Mouse (Mus musculus) embryonic facial prominence, embryonic 13.5 days (tissue): Measurements from ENCODE around the gene Dbn1. TPM values are rescaled to one million over a fixed set of nuclear protein-coding genes. Genes with fewer than 3 reads are reported as not detected.
A peak's percentile ranks its signal among the peaks of the same experiment; 100 is the strongest.

Experiments used
- ATAC-seq: fragments of 200-750 bp; cut with Nextera tagmentation; 2 replicates; pipeline ENCODE4 v1.8.0; 2017; ENCODE audit warnings: low read depth; ENCODE audit not compliant: insufficient number of reproducible peaks, insufficient read depth, low FRiP score, low TSS enrichment
- H3K27ac ChIP-seq: fragments of 300-500 bp; sonication (generic); 2 replicates; pipeline ENCODE4 v1.5.1; 2015; ENCODE audit warnings: moderate library complexity, mild to moderate bottlenecking, inconsistent platforms
- H3K27me3 ChIP-seq: fragments of 300-500 bp; sonication (generic); 2 replicates; pipeline ENCODE4 v1.6.1; 2015; ENCODE audit warnings: mild to moderate bottlenecking, inconsistent platforms
- H3K36me3 ChIP-seq: fragments of 300-500 bp; sonication (generic); 2 replicates; pipeline ENCODE4 v1.6.1; 2015; ENCODE audit warnings: mild to moderate bottlenecking, inconsistent platforms
- H3K4me1 ChIP-seq: fragments of 300-500 bp; sonication (generic); 2 replicates; pipeline ENCODE4 v1.6.1; 2015; ENCODE audit warnings: inconsistent platforms
- H3K4me2 ChIP-seq: fragments of 300-500 bp; sonication (generic); 2 replicates; pipeline ENCODE4 v1.6.1; 2015; ENCODE audit warnings: moderate library complexity, mild to moderate bottlenecking, inconsistent platforms
- H3K4me3 ChIP-seq: fragments of 300-500 bp; sonication (generic); 2 replicates; pipeline ENCODE4 v1.5.1; 2015; ENCODE audit warnings: mild to moderate bottlenecking, inconsistent platforms
- H3K9ac ChIP-seq: fragments of 300-500 bp; sonication (generic); 2 replicates; pipeline ENCODE4 v1.6.1; 2015; ENCODE audit warnings: mild to moderate bottlenecking, inconsistent platforms
- H3K9me3 ChIP-seq: fragments of 300-500 bp; sonication (generic); 2 replicates; pipeline ENCODE4 v1.6.1; 2016; ENCODE audit warnings: inconsistent platforms
- WGBS: fragments of 180-500 bp; shearing (Covaris S2); methylation state at CpG from one replicate; pipeline ENCODE4 v1.1.7; 2015; ENCODE audit warnings: mixed read lengths; 5-methylcytosine and 5-hydroxymethylcytosine counted together
- polyA plus RNA-seq: library from polyadenylated mRNA; unstranded; fragments of >200 nt; fragmentation: Nextera tagmentation; extraction: Ambion mirVana; gene quantifications from 2 replicates; pipeline ENCODE4 v1.2.1, GENCODE M21; 2015

Gene Dbn1
- polyA plus RNA-seq, 1 experiment from 2014 or later, result 276 TPM

DNA sequence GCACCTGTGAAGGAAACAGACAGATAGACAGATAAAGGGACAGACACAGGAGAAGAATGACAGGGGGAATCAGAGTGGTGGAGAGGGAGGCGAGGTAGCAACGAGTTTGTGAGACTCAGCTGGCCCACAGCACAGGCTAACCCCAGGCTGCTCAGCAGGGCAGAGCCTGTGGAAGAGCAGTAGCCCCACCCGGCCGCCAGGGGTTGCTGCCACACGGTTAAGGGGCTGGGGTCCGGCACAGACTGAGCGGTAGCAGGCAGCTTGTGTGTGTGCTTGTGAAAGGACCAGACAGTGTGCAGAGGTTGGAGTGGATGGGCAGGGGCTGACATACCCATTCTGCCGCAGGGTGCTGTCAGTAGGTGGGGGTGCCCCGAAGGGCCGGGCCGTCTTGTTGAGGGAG lies 20.0 kb upstream of the Dbn1 start:
- H3K9ac ChIP-seq, result no peak overlapping the region
- H3K4me2 ChIP-seq, result no peak overlapping the region
- peaks cover 69% of the 10 kb centered on the region for H3K36me3 ChIP-seq
- ATAC-seq, result no peak
- H3K4me1 ChIP-seq, result peaks cover 35% of the 10 kb centered on the region
- WGBS, result 62% methylated on average over 11 of the region's 11 CpGs
- H3K9me3 ChIP-seq, result no peaks in the 10 kb centered on the region
- H3K27ac ChIP-seq, result no peak overlapping the region
- no peaks in the 10 kb centered on the region for H3K27me3 ChIP-seq
- no peak overlapping the region for H3K4me3 ChIP-seq

DNA sequence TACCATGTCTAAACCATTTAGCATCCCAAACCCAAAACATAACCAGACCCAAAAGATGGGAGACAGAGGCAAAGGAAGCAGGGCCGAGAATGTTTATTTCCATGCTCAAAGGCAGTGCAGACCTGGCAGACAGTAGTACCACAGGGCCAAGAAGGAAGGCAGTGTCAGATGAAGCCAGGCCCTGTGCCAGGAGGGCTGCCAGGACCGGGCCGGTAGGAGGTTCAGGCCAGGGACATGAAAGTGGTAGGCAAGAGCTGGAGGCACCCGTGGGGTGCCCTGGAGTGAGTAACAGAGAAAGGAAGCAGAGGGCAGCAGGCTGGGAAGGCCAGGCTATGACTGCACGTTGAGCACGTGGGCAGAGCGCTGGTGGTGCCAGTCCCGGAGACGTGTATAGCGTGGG lies 18.8 kb upstream of the Dbn1 start:
- no peaks in the 10 kb centered on the region for H3K27me3 ChIP-seq
- no peak overlapping the region for H3K4me2 ChIP-seq
- no peak overlapping the region for H3K27ac ChIP-seq
- no peaks in the 10 kb centered on the region for H3K9me3 ChIP-seq
- no peak for ATAC-seq
- WGBS, result 92% methylated on average over 10 of the region's 10 CpGs
- H3K9ac ChIP-seq, result 0 out of 2 replicates have a peak overlapping the region, but pooled peaks have one; percentile 17
- H3K36me3 ChIP-seq, result peaks cover 81% of the 10 kb centered on the region
- H3K4me3 ChIP-seq, result no peak overlapping the region
- peaks cover 25% of the 10 kb centered on the region for H3K4me1 ChIP-seq

DNA sequence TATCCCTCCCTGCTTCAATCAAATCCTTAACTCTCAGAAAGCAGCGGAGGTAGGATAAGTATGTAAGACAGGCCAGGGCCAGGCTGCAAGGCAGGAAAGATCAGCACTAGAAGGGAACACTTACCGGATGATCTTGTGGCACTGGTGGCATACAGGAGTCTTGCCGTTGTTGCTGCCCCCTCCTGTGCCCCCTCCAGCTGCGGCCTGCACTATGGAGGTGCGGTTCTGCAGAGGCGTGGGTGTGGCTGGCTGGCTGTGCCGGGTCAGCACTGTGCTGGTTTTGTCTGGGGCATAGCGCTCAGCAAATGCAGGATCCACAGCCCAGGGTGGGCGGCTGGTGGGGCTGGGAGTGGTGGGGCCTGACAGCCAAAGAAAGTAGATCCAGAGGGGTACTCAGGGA lies 17.9 kb upstream of the Dbn1 start:
- peaks cover 90% of the 10 kb centered on the region for H3K36me3 ChIP-seq
- H3K9me3 ChIP-seq, result no peaks in the 10 kb centered on the region
- H3K4me1 ChIP-seq, result peaks cover 16% of the 10 kb centered on the region
- H3K4me3 ChIP-seq, result no peak overlapping the region
- H3K27ac ChIP-seq, result no peak overlapping the region
- H3K27me3 ChIP-seq, result no peaks in the 10 kb centered on the region
- WGBS, result 90% methylated on average over 9 of the region's 9 CpGs
- no peak overlapping the region for H3K4me2 ChIP-seq
- no peak overlapping the region for H3K9ac ChIP-seq
- ATAC-seq, result no peak

DNA sequence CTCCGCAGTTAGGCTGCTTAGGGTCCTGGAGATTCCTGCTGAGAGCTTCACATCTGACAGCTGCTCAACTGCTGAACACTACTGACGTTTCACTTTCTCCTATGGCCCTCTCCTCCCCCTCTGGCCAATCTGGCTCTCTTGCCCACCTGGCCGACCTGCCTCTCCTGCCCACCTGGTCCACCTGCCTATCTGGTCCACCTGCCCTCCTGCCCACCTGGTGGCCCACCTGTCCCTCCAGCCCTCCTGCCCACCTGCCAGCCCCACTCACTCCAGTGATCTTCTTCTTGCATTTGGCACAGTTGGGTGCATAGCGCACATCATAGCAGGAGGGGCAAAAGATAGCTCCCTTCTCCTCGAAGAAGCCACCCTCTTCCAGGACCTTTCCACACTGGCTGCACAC lies 16.5 kb upstream of the Dbn1 start:
- no peak for ATAC-seq
- no peak overlapping the region for H3K4me2 ChIP-seq
- peaks cover 100% of the 10 kb centered on the region for H3K36me3 ChIP-seq
- no peaks in the 10 kb centered on the region for H3K9me3 ChIP-seq
- no peaks in the 10 kb centered on the region for H3K27me3 ChIP-seq
- WGBS, result 83% methylated on average over 5 of the region's 5 CpGs
- H3K27ac ChIP-seq, result no peak overlapping the region
- no peak overlapping the region for H3K4me3 ChIP-seq
- H3K4me1 ChIP-seq, result peaks cover 6% of the 10 kb centered on the region; the same call in 1 of the 2 replicates
- H3K9ac ChIP-seq, result no peak overlapping the region

DNA sequence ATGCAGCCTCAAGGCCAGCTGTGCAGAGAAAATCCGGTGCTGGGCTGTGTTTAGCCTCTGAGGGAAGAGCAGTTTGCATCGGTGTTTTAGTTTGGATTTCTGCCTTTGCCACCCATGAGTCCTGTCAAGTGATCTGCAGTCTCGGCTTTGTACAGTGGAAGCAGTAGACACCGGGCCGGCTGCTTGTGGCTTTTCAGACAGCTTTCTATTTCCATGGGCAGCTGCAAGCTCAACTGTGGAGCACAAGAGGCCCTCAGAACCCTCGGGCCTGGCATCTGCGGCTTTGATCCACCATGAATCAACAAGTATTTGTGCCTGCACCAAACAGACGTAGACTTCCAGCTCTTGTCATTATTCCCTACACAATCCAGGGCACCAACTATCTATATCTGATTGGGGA lies 14.5 kb upstream of the Dbn1 start:
- no peak overlapping the region for H3K27ac ChIP-seq
- 89% methylated on average over 8 of the region's 8 CpGs for WGBS
- ATAC-seq, result no peak
- H3K36me3 ChIP-seq, result peaks cover 97% of the 10 kb centered on the region
- no peak overlapping the region for H3K4me2 ChIP-seq
- H3K9me3 ChIP-seq, result no peaks in the 10 kb centered on the region
- H3K4me1 ChIP-seq, result no peaks in the 10 kb centered on the region; the same call in 1 of the 2 replicates
- H3K4me3 ChIP-seq, result no peak overlapping the region
- no peak overlapping the region for H3K9ac ChIP-seq
- H3K27me3 ChIP-seq, result no peaks in the 10 kb centered on the region

DNA sequence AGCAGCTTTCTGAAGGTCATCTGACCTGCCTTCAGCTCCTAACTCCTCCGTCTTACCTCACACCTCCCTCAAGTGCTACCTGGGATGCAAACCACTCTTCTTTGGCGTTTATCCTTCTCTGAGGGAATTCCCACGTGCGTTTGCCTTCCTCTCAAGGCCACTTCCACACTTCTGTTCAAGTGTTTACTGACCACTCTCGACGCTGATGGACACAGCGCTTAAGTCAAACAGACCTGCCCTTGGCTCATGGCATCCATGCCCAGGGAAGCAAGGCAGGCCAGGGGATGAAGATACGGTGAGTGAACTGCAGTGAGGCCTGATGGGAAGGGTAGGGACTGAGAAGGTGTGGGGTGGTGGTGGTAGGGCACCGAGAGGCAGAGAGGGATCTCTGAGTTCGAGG lies 12.7 kb upstream of the Dbn1 start:
- H3K4me1 ChIP-seq, result peaks cover 10% of the 10 kb centered on the region
- H3K9me3 ChIP-seq, result no peaks in the 10 kb centered on the region
- H3K27me3 ChIP-seq, result no peaks in the 10 kb centered on the region
- H3K9ac ChIP-seq, result no peak overlapping the region
- no peak overlapping the region for H3K4me2 ChIP-seq
- WGBS, result 83% methylated on average over 10 of the region's 10 CpGs
- no peak overlapping the region for H3K27ac ChIP-seq
- no peak for ATAC-seq
- H3K4me3 ChIP-seq, result no peak overlapping the region
- H3K36me3 ChIP-seq, result peaks cover 83% of the 10 kb centered on the region

DNA sequence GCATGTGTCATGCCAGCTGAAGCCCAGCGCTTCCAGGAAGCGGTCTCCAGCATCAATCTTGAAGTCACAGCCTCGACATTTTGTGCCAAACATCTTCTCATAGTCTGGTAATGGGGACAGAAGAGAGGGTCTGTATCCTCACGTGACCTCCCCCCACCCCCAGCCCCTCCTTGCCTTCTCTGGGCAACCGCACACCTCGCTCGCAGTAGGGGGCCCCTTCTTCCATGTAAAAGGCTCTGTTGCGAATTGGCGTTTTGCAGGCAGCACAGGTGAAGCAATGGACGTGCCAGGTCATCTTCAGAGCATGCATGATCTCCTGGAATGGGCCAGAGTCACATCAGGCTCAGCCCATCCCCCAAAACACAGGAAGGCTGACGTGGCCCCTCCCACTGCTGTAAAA lies 11.0 kb upstream of the Dbn1 start:
- no peak for ATAC-seq
- no peak overlapping the region for H3K27ac ChIP-seq
- H3K36me3 ChIP-seq, result peaks cover 66% of the 10 kb centered on the region

DNA sequence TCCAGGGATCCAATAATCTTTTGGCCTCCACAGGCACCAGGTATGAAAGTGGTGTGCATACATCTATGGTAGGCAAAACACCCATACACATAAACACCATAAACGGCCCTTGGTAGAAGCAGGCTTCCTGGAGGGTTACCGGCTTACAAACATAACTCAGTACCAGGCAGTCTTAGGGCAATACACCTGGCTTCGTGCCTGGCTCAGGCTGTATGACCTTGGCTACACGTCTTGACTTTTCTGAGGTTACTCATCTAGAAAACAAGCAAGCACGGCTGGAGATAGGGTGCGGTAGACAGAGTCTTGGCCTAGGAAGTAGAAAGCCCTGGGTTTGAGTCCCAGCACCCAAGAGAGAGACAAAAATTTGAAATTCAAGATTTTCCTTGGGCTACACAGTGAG lies 8.8 kb upstream of the Dbn1 start:
- no peak overlapping the region for H3K27ac ChIP-seq
- WGBS, result 91% methylated on average over 6 of the region's 6 CpGs
- no peak overlapping the region for H3K9ac ChIP-seq
- no peak for ATAC-seq
- peaks cover 22% of the 10 kb centered on the region for H3K4me1 ChIP-seq
- H3K4me2 ChIP-seq, result no peak overlapping the region
- no peak overlapping the region for H3K4me3 ChIP-seq
- peaks cover 43% of the 10 kb centered on the region for H3K36me3 ChIP-seq
- no peaks in the 10 kb centered on the region for H3K27me3 ChIP-seq
- H3K9me3 ChIP-seq, result no peaks in the 10 kb centered on the region

More for the DNA sequence above, 11.0 kb upstream of the Dbn1 start:
- peaks cover 22% of the 10 kb centered on the region for H3K4me1 ChIP-seq
- H3K9ac ChIP-seq, result no peak overlapping the region
- no peak overlapping the region for H3K4me3 ChIP-seq
- no peaks in the 10 kb centered on the region for H3K27me3 ChIP-seq
- no peak overlapping the region for H3K4me2 ChIP-seq
- WGBS, result 68% methylated on average over 11 of the region's 11 CpGs
- no peaks in the 10 kb centered on the region for H3K9me3 ChIP-seq

DNA sequence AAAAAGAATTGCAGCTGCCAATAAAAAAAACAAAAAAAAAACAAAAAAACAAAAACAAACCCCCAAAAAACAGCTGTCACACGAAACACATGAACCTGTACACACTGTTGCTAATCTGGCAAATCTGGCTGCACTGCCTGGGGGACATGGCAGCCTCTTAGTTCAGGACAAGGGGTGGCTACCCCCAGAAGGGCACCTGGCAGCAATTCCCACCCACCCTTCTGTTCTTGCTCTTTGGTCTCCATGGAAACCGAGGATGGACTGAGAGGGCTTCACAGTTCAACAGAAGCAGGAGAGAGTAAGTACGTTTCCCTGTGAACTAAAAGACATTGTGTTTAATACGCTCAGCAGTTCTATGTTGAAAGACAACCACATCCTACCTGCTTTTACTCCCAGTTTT lies 7.8 kb upstream of the Dbn1 start:
- no peak overlapping the region for H3K4me3 ChIP-seq
- no peak overlapping the region for H3K27ac ChIP-seq
- peaks cover 22% of the 10 kb centered on the region for H3K4me1 ChIP-seq
- peaks cover 34% of the 10 kb centered on the region for H3K36me3 ChIP-seq
- H3K27me3 ChIP-seq, result no peaks in the 10 kb centered on the region
- 0 out of 2 replicates have a peak overlapping the region, but pooled peaks have one; percentile 11 for H3K9ac ChIP-seq
- no peak overlapping the region for H3K4me2 ChIP-seq
- no peak for ATAC-seq
- 29% methylated on average over 4 of the region's 4 CpGs for WGBS
- H3K9me3 ChIP-seq, result no peaks in the 10 kb centered on the region

DNA sequence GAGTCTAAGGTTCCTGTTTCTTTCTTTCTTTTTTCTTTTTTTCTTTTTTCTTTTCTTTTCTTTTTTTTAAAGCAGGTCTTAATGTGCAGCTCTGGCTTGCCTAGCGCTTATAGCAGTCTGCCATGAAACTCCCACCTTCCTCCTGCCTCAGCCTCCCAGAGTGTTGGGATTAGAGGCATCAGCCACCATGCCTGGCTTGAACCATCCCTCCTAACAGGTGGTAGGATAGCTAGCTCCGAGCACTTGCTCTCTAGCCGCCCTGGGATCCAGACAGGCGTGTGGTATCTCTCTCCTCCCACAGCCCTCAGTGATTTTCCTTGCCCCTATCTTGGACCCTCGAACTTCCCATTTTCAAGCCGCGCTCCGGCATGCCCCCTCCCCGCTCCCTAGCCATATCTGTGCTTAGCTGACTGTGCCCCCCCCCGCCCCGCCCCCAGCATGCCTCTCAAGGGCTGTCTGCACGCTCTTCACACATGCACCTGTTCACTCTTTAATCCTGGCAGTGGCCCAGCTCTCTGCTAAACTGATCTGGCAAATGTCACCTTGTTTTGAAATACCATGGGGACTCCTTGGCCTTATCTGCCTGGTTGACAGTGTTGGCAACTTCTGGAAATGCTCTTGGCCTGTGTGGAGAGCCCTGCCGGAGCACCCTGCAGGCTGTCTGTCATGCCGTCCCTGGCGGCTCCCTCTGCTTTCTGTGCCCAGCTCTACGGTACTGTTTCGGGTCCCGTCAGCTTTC lies 7.1 kb upstream of the Dbn1 start:
- 25% methylated on average over 18 of the region's 18 CpGs for WGBS
- ATAC-seq, result no peak
- Histone ChIP-seq H3K27ac (no peak overlapping the region), H3K36me3 (peaks cover 27% of the 10 kb centered on the region), H3K4me1 (peaks cover 22% of the 10 kb centered on the region), H3K9ac (no peak overlapping the region), H3K4me3 (no peak overlapping the region), H3K4me2 (no peak overlapping the region), H3K9me3 (no peaks in the 10 kb centered on the region), H3K27me3 (no peaks in the 10 kb centered on the region)

DNA sequence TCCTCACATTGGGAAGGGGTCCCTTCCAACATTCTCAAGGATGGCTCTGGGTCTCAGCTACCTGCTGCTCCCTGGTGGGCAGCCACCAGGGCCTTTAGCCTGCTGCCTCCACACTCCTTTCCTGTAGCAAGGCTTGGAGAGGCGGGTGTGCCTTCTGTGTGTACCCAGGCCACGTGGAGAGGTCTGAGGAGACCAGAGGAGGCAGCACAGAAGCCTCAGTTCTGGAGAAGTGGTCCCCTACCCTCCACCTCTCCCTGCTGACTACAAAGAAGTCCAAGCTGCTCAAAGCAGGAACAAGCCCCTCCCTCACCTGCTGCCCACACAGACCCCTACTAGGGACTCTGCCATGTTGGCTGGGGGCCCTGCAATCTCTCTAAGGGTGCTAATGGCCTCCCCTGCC lies 6.3 kb upstream of the Dbn1 start:
- ATAC-seq, result no peak
- Histone ChIP-seq H3K4me1 (peaks cover 22% of the 10 kb centered on the region), H3K36me3 (peaks cover 21% of the 10 kb centered on the region), H3K9ac (0 out of 2 replicates have a peak overlapping the region, but pooled peaks have one; percentile 27), H3K9me3 (no peaks in the 10 kb centered on the region), H3K4me3 (no peak overlapping the region), H3K4me2 (no peak overlapping the region), H3K27ac (no peak overlapping the region), H3K27me3 (no peaks in the 10 kb centered on the region)
- WGBS, result 18% methylated on average over 2 of the region's 2 CpGs

DNA sequence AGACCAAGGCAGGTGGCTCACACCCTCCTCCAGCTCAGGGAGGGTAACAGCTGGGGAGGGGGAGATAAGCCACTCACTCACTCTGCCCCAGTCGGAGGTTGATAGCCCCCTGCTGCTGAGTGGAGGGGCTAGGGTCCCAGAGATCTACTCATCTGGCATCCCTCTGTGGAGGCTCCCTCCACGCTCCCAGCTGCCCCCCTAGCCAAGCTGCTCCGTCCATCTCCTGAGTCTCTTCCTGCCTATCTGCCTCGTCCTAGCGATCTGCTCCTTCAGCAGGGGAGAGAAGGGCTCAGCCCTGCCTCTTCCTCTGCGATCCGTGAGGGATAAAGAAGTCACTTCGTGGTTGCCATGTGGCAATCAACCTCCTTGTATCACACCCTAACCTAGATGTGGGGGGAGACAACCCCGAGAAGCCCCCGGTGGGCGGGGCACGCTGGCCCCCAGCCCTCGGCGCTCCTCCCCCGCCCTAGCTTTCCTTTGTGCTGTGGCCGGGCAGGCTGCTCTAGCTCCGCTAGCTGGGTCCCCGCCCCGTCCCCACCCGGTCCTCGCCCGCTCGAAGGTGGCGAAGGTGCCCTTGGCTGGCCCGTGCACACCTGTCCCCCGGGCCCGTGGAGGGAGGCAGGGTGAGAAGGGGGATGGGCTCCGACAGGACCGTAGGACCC lies 864 bp downstream of the Dbn1 start:
- peak; percentile 30; the same call in 1 of the 2 replicates for ATAC-seq
- Histone ChIP-seq H3K4me1 (peaks cover 42% of the 10 kb centered on the region), H3K4me3 (peak overlapping the region; percentile 100), H3K4me2 (peak overlapping the region; percentile 94), H3K27ac (peak overlapping the region; percentile 92), H3K9ac (peak overlapping the region; percentile 100), H3K9me3 (no peaks in the 10 kb centered on the region), H3K27me3 (no peaks in the 10 kb centered on the region), H3K36me3 (peaks cover 15% of the 10 kb centered on the region)
- under 1% methylated on average over 29 of the region's 29 CpGs for WGBS
